Mouse (Mus musculus) myocyte (in vitro differentiated cells): ENCODE measurements at regions not wholly inside any gene's neighbourhood (a gene's known extent, or its start where the extent isn't known, plus 50 kb on each side); places are given as distances from the start of the nearest gene placed in this dataset.

ENCODE experiments used
- H3K27me3 ChIP-seq: one replicate; pipeline ENCODE4 v1.6.1; 2011; ENCODE audit not compliant: control insufficient read depth, insufficient read depth, insufficient read length
- H3K36me3 ChIP-seq: one replicate; pipeline ENCODE4 v1.6.1; 2011; ENCODE audit not compliant: control insufficient read depth, insufficient read depth
- H3K4me2 ChIP-seq: one replicate; pipeline ENCODE4 v1.6.1; 2011; ENCODE audit warnings: low read depth, control low read depth
- H3K4me3 ChIP-seq: one replicate; pipeline ENCODE4 v1.5.1; 2011; ENCODE audit warnings: mild to moderate bottlenecking, control low read depth, moderate library complexity
- H3K79me2 ChIP-seq: one replicate; pipeline ENCODE4 v1.6.1; 2011; ENCODE audit not compliant: control insufficient read depth, insufficient read depth
- H3ac ChIP-seq: one replicate; pipeline ENCODE4 v1.6.1; 2011; ENCODE audit not compliant: control insufficient read depth, insufficient read length
- MAX ChIP-seq: IDR thresholded peaks from one replicate; pipeline ENCODE4 v1.6.1; 2011; ENCODE audit warnings: low read depth, mild to moderate bottlenecking, control low read depth
- MYOG ChIP-seq, 3 experiments: IDR thresholded peaks; one replicate each; pipeline ENCODE4 v1.6.1; 2011; ENCODE audit warnings: control low read depth in 2 of 3, low read depth in 2 of 3, mild to moderate bottlenecking in 2 of 3; ENCODE audit not compliant: insufficient read length in 2 of 3, control insufficient read depth in 1 of 3, insufficient read depth in 1 of 3
- TCF3 ChIP-seq: IDR thresholded peaks from one replicate; pipeline ENCODE4 v1.6.1; 2011; ENCODE audit warnings: low read depth, control low read depth; ENCODE audit not compliant: insufficient read length

GRCm38 (mm10) chr14:8946851-8947625, 281.0 kb upstream of the 4930452B06Rik start:
- Histone ChIP-seq H3K79me2 (no peaks in the 10 kb centered on the region), H3K27me3 (no peaks in the 10 kb centered on the region), H3K36me3 (no peaks in the 10 kb centered on the region), H3K4me2 (no peak overlapping the region), H3ac (no peak overlapping the region), H3K4me3 (no peak overlapping the region)
- TF ChIP-seq TCF3 (no peak), MYOG (IDR thresholded peaks at IDR 0.05; ENCODE audit: control insufficient read depth in 1 of 3, insufficient read depth in 1 of 3, insufficient read length in 2 of 3, low read depth in 2 of 3) (no peak), MAX (no peak)

GRCm38 (mm10) chr14:8935121-8935520, 269.1 kb upstream of the 4930452B06Rik start:
- H3K4me2 ChIP-seq, result no peak overlapping the region
- no peak for TF ChIP-seq TCF3
- no peak overlapping the region for H3K4me3 ChIP-seq
- H3K36me3 ChIP-seq, result no peaks in the 10 kb centered on the region
- H3ac ChIP-seq, result no peak overlapping the region
- H3K79me2 ChIP-seq, result no peaks in the 10 kb centered on the region
- H3K27me3 ChIP-seq, result no peaks in the 10 kb centered on the region
